Mouse (Mus musculus): ENCODE results near the gene Klk9.

GRCm38 (mm10) chr7:43774364-43774763 is 17.3 kb upstream of the Klk9 start, which contains the start of gene Klk11:
- no peak for TF ChIP-seq CTCF (IDR thresholded peaks at IDR 0.05; ENCODE audit: control insufficient read depth, insufficient read depth, insufficient replicate concordance, low read depth, low read length)
- no peak for TF ChIP-seq POLR2A (IDR thresholded peaks at IDR 0.05; ENCODE audit: control insufficient read depth, low read depth, low read length)

Data from testis, adult 2 months (tissue).